Mouse (Mus musculus) liver, embryonic 14.5 days (tissue): ENCODE measurements around the gene Plcd3.

ENCODE experiments used
- CTCF ChIP-seq: IDR thresholded peaks from 2 replicates; pipeline ENCODE4 v1.5.1; 2016; ENCODE audit warnings: antibody characterized with exemption, low read depth, control low read depth
- EP300 ChIP-seq: IDR thresholded peaks from 2 replicates; pipeline ENCODE4 v1.6.1; 2016; ENCODE audit warnings: antibody characterized with exemption, low read depth

DNA sequence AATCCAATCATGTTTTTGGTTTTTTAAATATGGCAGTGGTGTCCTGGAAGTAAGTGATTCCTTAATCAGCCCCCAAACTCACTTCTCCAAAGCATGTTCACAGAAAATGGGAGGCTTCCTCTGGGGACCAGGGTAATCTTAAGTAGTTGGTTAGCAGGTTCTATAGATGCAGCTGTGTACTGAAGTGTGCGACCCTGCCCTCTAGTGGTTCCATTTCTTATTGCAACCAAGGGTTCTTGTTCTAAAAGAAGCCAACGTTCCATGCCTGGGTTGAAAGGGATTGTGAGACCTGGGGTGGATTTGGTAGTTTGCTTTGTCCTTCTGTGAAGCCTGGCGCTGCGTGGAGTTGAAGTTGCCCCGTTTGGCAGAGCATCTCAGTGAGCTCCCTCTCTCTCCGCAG lies 46.7 kb downstream of the Plcd3 start:
- TF ChIP-seq EP300 (no peak), CTCF (peak; percentile 87)
